Mouse (Mus musculus): ENCODE results near the gene Ccdc162. TPM values are rescaled to one million over a fixed set of nuclear protein-coding genes. Genes with fewer than 3 reads are reported as not detected.

Ccdc162 gene
- total RNA-seq, 2 experiments from 2014 or later = 0.78 to 0.80 TPM

DNA sequence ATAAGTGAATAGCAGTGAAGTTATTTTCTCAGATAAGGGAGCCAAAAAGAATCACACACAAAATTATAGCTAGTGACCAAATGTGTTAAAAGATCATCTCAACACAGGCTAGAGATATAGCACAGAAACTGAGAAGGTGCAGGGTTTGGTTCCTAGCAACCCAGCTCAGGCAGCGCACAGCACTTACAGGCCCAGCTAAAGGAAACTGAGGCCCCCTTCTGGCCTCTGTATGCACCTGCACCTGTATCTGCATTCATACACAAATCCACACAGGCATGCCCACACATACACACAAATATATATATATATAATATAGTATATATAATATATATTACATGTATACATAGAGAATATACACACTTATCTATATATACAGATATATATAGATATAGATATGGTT, 84.4 kb downstream of the Ccdc162 start:
- no peak for DNase-seq

DNA sequence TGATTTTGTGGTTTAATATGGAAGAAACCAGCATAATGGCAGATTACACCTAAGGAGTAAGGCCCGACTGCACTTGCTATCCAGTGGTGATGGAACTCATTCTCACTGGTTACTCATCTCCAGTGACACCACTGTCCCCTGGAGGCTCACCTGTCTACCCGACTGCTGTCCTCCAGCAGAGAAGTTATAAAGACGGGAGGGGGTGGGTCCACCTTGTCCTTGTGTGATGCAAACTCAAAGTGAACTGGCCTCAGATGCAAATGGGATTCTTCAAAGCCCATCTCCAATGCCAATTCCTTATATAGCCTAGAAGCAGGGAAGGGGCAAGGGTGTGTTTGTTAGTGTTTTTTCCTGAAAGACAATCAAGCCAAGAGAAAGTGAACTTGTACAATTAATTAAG, 89.4 kb downstream of the Ccdc162 start:
- no peak for DNase-seq

DNA sequence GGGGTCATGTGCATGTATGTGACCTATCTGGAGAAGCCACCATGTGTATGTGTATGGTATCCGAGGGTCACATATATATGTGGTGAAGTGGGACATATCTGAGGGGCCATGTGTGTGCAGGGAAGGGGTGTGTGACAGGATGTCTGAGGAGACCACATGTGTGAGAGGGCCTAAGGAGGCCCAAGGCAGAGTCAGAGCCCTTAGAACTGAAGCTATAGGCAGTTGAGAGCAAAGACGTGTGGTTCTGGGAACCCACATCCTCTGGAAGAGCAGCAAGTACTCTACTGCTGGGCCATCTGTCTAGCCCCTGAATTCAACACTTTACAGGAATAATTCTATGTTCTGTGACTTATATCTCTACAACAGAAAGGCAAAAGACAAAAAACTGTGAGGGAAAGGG, 96.4 kb downstream of the Ccdc162 start:
- no peak for DNase-seq

DNA sequence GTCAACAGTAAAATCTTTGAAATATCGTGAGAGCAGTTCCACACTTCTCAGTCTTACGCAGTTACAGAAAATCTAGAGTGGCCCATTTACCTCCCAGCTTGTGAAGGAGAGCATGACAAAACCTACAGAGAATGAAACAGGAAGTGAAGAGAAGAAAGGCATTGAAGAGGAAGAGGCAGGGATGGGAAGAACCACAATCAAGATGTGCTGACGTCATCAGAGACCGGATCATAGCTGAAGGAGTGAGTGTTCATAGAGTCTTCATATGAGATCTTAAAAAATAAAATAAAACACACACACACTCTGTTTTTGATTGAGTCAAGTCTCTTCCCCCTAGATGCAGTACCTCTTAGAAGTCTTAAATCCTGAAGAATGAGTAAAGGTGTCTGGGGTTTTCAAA, 100.9 kb downstream of the Ccdc162 start:
- no peak for DNase-seq

DNA sequence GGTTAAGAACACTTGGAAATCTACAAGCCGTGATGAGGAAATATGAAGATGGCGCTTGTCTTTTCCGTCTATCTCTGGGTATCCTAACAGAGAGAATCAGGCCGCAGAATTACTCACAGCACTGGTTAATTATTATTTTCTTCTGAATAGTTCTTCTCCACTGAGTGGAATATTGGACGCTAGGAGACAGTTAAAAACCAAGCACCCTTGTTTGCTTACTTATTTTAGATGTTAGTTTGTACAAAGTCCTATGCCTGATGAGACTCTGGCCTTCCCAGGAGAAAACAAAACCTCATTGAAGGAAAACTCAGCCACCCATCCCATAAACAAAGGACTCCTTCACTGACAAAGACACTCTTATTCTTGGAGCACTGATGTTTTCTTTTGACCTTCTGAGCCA, 104.5 kb downstream of the Ccdc162 start:
- DNase-seq = no peak

DNA sequence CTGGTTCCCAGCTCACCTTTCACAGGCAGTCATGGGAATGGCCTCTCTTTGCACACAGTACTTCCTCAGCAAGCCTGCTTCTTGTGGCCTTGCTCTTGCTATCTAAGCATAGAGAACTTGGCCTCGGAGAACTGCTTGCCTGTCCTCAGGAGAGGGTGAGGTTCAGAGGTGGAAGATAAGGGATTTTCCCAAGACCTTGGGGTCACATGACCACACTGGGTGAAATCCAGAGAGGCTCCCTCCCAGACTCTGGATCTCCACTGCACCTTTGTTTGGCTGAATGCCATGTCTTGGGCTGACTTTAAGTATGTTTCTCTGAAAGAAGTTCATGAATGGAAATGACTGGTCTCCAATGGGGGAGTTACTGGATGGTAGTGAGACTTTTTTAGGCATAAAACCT, 107.0 kb downstream of the Ccdc162 start:
- no peak for DNase-seq

DNA sequence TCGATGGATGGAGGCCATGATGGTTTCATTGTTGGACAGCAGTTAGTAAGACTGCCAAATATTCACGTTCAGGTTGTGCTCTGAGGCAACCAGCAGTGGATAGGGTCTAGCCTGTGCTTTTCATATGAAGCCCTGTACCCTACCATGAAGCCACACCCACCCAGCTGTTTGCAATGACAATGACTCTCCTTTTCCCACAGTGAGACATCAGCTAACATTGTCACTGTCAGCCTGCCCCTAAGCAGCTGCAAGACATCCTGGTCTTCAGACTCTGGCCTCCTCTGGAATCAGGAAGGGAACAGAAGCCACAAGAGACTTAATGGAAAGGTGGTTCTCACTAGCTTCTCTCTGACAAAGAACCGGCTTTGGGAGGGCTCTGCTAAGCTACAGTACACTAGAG, 107.9 kb downstream of the Ccdc162 start:
- DNase-seq = no peak

DNA sequence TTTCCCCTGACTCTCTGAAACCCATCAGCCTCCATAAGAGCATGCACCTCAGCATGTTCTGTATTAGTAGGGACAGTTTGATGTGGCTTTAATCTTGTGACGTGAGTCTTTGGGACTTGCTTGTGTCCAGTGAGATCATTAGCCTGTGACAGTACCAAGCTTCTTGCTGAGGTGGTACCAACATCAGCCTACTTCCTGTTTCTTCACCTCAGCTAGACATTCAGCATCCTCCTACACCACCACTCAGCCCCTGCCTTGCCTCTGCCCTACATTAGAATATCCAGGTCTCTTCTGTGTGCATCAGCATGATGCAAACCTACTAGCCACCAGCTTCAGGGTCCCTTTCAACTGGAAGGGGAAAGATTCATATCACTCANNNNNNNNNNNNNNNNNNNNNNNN, 113.8 kb downstream of the Ccdc162 start:
- DNase-seq = no peak

DNA sequence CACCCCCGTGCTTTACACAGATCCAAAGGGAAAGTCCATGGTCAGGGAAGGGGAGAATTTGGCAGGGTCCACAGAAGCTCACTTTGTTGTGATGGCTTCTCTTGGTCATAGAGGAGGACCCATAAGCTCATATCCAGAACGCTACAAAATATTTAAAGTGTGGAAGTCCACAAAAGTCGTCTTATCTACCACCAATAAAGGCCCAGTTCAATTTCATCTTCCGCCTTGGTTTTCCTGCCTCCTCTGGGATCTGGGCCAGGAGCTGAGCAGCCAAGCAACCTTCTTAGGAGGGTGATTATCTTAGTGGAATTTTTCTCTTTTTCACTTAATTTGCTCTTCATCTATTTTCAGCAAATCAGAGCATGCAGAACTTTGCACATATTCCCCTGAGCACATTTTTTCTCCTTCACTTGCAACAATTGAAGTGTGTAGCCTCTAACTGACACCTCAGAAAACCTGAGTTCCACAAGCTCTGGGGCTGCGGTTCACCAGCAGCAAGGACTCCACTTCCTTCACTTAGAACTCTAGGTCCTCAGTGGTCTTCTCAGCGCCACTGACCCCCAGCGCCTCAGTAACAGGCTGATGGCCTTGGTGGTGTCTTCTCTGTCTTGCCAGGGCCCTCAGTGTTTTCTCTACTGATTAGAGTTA, 114.4 kb downstream of the Ccdc162 start:
- no peak for DNase-seq

DNA sequence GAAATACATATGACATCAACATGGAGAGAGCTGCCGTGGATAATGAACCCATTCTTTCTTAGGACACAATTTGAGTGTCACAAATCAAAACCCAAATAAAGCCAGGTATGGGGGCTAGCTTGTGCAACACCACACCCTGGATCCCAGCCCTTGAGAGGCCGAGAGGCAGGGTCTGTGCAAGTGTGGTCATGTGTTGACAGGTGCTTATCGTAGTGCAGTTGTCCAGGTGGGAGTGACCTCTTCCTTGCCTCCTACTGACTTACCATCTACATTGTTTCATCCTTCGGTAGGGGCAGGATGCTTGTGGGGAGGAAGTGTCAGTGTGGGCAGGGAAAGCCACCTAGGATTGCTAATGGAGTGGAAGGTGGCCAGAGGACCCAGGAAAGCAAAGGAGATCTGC, 115.1 kb downstream of the Ccdc162 start:
- DNase-seq = no peak

DNA sequence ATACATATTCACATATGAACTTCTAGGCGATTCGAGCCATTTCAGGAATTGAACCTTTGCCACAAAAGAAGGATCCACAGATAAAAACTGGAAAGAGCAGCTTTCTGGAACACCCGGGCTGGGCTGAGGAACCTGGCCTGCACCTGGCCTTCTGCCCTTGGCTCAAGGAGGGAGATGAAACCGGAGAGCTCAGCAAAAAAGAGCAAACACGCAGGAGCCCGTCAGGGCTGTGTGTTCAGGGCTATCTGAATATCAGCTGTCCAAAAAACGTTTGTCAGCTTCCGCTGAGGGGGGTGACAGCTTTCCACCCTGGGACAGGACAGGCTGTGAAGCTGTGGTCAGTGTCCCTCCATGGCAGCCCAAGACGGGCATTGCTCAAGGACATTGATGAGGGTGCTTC, 117.4 kb downstream of the Ccdc162 start:
- DNase-seq = no peak

DNA sequence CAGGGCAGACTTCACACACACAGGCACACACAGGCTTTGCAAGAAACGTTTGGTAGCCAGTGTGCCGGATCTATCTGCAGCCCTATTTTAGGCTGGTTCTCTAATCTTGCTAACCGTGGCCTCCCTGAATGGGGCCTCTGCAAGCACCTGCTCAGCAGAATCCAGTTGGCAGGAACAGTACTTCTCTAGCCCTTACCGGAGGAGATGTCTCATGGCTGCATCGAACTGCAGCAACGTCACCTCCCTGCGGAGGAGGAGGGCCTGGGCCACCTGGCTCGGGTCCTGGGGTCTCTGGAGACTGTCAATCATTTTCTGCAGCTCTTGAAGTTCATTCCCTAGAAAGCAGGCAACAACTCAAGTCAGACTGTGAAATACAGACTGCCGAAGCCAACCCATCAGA, 118.2 kb downstream of the Ccdc162 start:
- no peak for DNase-seq

DNA sequence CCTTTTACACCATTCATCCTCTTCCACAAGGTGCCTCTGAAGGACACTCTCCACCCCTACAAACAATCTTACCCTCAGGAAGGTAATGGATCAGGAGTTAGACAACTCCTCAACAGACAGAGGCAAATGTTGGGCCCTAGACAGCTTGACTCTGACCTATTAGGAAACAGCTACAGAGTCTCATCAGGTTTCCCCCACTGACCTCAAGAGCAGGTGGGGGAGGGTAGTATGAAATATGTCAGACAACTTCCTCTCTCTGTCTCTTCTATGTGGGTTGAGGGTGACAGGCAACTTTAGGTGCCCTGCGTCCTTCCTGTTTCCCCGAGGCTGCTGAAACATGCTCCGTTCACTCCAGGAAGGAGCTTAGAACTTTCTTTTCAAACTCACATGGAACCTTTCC, 120.9 kb downstream of the Ccdc162 start:
- no peak for DNase-seq

DNA sequence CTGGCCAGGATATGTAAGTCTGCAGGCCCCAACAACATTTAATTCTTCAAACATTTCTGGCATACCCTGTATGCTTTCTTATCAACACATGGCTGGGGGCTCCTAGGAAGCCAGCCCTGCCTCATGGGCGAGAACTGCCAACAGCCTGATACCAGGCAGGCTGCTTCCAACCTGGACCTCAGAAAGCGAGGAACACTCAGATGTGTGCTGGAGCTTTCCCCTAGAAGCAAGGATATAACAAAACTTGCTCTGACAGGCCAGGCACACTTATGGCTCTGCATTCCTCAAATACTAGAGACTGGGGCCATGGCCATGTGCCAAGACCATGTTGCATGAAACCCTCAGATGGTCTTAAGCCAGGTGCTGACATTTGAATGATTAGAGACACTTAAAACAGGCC, 121.5 kb downstream of the Ccdc162 start:
- DNase-seq = no peak

DNA sequence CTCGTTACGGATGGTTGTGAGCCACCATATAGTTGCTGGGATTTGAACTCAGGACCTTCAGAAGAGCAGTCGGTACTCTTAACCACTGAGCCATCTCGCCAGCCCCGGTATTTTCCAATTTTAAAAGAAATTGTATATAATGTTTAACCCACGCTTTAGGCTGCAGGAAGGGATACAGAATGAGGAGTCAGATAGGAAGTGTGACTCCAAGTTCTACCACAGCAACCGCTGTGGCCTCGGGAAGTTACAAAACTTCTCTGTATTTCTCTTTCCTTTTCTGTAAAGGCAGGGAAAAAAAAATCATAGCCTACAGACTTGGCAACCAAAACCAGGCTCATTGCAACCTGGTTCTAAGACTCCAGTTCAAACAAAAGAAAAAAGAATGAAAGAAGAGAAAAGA, 122.0 kb downstream of the Ccdc162 start:
- DNase-seq = no peak

DNA sequence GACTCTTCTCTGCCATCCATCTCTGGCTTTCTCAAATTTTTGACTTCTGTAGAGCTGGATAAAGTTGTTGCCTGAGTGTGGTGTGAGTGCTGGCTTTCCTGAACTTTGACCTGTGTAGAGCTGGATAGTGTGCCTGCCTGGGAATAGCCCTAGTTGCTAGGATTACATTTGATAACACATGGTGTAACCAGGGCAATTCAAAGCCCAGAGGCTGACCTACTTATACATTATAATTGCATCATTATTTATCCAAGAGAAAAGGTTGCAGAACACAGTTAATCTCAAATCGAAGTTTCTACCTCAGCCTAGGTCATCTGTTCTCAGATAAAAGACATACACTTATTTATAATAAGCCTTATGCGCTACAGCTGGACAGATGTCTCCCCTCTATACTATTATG, 127.8 kb downstream of the Ccdc162 start:
- DNase-seq = no peak

DNA sequence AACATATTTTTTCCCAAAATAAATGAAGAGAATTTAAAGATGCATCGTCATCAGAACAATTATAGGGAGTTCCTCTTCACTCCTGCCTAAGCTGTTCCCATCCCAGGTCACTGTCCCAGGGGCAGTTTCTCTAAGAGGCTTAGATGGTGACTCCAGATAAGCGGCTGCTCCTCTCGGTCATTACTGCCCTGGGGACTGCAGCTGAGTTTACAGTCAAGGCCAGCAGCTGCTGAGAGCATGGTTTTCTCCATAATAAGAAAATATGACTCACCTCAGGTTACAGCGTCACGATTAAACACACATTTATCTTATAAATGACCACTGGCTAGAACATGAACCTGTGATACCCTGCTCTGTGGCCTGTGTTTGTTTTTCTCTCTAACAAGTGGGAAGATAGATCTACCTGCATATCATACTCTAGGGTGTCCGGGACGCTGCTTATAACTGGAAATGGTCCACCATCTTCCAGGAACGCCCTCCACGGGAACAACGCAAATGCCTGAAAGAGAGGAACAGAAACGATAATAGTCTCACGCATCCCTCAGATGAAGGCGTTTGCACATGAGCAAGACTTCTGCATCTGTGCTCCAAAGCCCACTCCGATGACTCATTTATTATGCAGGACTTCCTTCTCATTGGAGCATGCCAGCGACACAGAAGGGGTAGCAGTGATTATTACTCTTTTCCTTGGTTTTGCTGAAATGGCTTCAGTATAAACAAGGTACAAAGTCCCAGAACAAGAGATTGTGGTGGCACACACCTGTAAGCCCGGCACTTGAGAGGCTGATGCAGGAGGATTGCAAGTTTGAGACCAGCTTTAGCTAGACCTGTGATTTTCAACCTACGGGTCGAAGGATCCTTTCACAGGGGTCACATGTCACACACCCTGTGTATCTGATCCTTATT, 129.2 kb downstream of the Ccdc162 start:
- no peak for DNase-seq

DNA sequence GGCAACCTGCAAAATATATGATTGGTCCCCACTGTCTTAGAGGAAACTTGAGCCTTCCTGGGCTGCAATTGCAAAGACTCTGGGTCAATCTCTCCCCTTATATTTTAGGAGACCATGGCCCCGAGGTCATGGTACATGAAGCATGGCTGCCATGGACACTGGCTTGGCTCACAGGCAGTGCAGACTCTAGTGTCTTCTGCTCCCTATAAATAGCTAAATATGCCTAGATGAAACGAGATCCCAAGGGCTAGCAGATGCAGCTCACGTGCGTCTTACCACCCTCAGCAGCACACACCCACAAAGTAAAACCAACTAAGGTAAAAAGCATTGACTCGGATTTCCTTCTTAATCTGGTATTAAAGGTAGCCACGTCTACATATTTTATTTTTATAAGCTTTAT, 133.1 kb downstream of the Ccdc162 start:
- DNase-seq = no peak

DNA sequence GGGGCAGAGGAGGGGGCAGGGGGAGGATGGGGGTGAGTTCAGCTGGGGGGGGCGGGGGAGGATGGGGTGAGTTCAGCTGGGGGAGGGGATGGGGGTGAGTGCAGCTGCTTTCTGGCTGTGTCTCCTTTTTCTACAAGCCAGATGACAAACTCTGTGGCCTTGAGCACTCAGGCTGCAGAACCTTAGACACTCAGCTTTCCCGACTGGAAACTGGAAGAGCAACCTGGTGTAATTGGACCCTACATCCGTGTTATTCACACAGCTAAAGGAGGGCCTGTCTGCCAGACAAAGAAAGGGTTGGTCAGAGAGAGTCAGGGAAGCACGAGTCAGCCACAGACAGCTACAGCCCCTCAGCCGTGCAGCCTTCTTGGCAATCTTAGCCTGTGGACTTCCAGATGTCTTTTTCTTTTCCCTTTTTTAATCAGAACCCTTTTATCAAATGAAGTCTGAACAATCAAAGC, 133.5 kb downstream of the Ccdc162 start:
- no peak for DNase-seq

DNA sequence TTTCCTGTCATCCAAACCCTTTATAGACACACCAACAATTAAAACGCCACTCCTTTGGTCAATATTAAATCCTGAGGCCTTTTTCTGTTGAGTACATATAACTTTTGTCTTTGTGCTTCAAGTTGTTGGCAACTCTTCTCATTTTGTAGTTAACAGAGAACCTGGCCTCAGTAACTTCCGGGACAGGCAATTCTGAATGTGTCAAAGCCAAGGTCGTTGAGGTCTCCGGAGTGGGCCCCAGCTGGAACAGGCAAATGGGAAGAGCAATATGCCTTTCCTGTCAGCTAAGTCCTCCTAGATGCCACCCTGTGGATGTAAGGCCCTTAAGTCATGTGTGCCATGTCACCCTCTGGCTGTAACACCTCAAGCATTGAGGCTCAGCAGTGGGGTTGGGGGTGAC, 136.0 kb downstream of the Ccdc162 start:
- DNase-seq = no peak

DNA sequence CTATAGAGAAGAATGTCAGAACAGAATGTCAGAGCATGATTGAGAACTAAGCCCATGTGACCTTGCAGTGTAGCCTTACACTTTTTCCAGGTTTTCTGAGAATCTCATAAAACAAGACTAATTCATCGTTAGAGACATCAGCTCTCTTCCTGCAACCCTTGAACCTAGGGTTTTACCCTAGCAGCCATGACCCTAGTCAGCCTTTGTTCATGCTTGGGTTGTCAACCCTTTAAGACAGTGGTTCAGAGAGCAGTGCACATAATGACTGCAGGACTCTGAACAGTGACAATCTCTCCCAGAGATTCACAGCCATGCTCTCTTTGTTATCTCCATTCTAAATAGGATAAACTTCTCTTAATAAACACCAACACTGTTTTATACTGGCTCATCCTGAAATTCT, 137.9 kb downstream of the Ccdc162 start:
- DNase-seq = no peak

DNA sequence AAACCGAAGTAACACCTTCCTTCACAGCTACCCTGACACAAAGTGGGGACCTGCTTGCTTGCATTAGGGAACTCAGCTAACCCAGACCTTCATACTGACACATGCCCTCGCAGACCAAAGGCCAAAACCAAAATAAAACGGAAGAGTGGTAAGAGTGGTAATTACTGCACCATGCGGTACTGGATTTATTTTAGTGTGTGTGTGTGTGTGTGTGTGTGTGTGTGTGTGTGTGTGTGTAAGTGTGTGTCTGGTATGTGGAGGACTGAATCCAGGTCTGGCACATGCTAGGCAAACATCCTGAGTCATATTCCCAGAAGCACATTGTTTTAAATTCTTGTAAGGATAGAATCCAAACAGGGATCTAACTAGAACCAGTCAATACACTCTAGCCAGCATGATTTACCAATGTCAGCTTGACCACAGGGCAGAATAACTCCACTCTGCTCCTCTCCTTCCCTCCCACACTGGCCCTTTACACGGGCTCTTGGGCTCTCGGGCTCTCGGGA, 140.1 kb downstream of the Ccdc162 start:
- no peak for DNase-seq

DNA sequence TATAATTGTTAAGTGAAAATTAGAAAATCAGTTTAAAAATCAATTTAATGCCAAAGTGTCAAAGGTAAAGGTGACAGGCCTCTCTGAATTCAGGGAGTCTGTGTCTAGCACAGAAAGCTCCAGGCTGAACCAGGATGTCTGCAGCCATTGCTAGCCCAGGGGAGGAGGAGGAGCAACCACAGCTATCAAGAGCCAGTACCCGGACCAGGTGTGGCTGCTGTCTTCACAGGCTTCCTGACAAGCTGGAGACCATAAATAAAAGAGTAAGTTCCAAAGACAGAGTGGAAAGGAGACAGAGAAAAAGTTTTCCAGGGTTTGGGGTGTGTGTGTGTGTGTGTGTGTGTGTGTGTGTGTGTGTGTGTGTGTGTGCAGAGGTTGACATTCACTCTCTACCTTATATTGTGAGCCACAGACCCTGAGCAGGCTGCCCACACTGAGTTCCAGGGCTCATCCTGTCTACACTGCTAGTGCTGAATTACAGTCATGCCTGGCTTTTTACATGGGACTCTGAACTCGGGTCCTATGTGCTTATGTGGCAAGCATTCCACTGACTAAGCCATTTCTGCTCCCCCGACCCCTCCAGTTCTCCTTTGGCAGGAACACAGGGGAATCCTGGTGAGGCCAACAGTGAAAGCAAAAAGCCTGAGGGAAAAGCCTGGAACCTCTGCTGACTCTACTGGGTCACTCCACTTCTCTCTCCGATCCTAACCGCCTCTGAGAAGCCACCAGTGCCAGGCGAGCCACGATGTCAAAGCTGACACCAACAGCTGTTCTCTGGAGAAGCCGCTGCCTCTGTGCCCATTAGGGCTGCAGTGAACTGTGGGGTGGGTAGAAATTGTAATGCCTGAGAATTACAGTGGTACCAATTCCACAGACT, 140.7 kb downstream of the Ccdc162 start:
- DNase-seq = no peak

All from layer of hippocampus, postnatal 36 days (tissue).